Mouse (Mus musculus): ENCODE results near the gene Lrba. TPM values are rescaled to one million over a fixed set of nuclear protein-coding genes. Genes with fewer than 3 reads are reported as not detected.

Lrba gene
- polyA plus RNA-seq, 1 experiment = 16.8 TPM

DNA sequence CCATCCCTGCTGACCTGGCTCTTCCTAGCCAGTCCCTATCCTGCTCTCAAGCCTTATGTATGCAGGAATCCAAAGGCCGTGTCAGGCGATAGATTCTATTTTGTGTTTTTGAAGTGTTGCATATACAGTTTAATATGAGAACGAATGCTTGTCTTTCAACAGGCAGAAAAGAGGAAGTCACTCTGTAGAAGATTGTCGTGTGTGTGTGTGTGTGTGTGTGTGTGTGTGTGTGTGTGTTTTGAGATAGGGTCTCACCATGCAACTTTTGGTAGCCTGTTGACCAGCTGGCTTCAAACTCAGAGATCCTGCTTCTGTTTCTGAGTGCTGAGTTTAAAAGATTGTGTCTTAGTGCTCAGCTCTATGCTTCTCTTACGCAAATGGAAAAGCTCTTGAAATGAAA, 93.2 kb downstream of the Lrba start:
- H3K4me3 ChIP-seq (ENCODE audit: insufficient read depth, low read depth, low read length) = no peak overlapping the region

DNA sequence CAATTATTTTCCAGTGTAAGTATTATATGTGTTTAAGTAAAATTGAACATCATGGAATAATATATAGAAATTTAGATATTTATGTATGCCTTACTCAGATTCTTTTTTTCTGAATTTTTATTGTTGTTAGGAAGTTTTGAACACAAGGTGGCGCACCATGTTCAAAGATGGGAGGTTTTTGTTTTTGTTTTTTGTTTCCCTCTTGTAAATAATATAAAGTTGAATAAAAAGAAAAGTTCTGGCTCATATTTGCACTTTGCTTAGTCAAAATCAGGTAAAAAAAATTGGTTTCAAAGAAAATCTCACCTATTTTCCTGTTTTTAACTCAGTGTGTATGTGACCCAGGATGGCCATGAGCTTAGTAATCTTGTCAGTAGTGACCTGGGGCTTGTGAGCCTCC, 104.1 kb downstream of the Lrba start:
- Histone ChIP-seq H3K4me1 (ENCODE audit: control insufficient read depth, insufficient read depth, insufficient read length, low read length) (no peaks in the 10 kb centered on the region), H3K27ac (replicated peaks; ENCODE audit: low read depth, low read length) (no peak overlapping the region), H3K4me3 (ENCODE audit: insufficient read depth, low read depth, low read length) (no peak overlapping the region)

More for the DNA sequence above, 93.2 kb downstream of the Lrba start:
- Histone ChIP-seq H3K27ac (replicated peaks; ENCODE audit: low read depth, low read length) (no peak overlapping the region), H3K4me1 (ENCODE audit: control insufficient read depth, insufficient read depth, insufficient read length, low read length) (no peaks in the 10 kb centered on the region)

DNA sequence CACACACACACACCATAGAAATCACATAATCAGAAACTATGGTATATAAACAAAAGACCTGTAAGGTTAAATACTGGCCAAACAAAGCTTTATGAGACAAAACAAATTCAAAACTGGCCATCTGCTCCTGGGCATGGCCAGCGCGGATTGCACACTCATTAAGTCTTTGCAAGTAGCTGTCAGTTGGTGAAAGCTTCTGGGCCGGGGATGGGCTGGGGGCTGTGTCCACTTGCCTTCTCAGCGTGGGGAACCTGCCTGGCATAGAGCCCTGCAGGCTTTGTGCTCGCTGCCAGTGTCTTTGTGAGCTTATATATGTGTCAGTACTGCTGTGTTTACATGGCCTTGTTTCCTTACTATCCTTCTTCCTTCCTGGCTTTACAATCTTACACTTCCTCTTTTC, 118.8 kb downstream of the Lrba start:
- Histone ChIP-seq H3K4me3 (ENCODE audit: insufficient read depth, low read depth, low read length) (no peak overlapping the region), H3K4me1 (ENCODE audit: control insufficient read depth, insufficient read depth, insufficient read length, low read length) (no peaks in the 10 kb centered on the region), H3K27ac (replicated peaks; ENCODE audit: low read depth, low read length) (no peak overlapping the region)

DNA sequence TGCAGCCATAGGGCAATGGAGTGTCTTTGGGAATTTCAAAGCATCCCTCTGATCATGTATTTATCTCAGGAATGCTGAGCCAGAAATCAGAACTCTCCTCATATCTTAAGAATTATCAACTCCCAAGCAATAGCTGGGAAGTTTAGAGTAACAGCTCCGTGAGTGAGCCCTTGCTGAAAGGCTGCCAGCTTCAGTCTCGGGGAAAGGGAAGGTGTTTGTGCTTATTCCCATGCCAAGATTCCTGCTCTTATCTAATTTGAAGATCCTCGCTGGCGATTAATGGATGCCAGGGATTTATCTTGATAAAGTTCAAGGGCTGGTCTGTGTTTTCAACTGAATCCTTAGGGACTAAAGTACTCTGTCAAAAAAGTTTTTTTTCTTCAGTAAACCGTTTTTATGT, 138.0 kb downstream of the Lrba start:
- H3K27ac ChIP-seq (replicated peaks; ENCODE audit: low read depth, low read length) = no peak overlapping the region
- no peaks in the 10 kb centered on the region for H3K4me1 ChIP-seq (ENCODE audit: control insufficient read depth, insufficient read depth, insufficient read length, low read length)
- H3K4me3 ChIP-seq (ENCODE audit: insufficient read depth, low read depth, low read length) = no peak overlapping the region

DNA sequence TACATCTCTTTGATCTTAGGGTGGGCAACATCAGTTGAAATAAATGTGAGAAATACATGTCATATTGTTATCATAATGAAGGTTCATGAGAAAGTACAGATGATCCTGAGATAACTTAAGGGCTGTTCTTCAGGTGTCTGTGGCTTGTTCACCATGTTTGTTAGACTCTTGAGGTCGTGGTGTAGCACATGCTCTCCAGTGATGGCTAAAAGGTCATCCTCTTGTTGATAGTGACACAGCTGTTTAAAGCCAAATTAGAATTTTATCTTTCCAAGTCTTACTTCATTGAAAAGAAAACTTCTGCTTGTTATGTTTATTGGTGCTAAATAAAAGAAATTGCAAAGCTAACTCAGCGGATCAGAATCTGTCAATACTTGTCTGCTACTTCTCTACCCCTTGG, 147.0 kb downstream of the Lrba start:
- no peak overlapping the region for H3K4me3 ChIP-seq (ENCODE audit: insufficient read depth, low read depth, low read length)
- H3K27ac ChIP-seq (replicated peaks; ENCODE audit: low read depth, low read length) = no peak overlapping the region
- H3K4me1 ChIP-seq (ENCODE audit: control insufficient read depth, insufficient read depth, insufficient read length, low read length) = no peaks in the 10 kb centered on the region

DNA sequence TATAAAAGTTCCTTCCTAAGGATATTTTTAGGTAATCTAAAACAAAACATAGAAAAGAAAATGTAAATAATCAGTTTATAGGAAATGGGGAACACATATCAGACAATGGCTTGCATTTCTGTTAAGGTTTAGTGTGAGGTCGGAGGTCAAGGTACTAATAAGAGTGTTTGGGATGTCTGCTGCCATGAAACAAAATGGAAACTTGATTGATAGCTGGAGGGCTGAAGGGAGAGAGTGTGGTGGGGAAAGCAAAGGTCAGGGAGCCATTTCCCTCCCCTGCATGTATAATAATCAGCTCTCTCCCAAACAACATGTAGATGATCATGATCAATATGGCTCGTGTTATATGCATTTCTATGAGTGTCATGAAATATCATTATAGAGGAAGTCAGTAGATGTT, 150.8 kb downstream of the Lrba start:
- no peak overlapping the region for H3K4me3 ChIP-seq (ENCODE audit: insufficient read depth, low read depth, low read length)
- H3K4me1 ChIP-seq (ENCODE audit: control insufficient read depth, insufficient read depth, insufficient read length, low read length) = no peaks in the 10 kb centered on the region
- no peak overlapping the region for H3K27ac ChIP-seq (replicated peaks; ENCODE audit: low read depth, low read length)

DNA sequence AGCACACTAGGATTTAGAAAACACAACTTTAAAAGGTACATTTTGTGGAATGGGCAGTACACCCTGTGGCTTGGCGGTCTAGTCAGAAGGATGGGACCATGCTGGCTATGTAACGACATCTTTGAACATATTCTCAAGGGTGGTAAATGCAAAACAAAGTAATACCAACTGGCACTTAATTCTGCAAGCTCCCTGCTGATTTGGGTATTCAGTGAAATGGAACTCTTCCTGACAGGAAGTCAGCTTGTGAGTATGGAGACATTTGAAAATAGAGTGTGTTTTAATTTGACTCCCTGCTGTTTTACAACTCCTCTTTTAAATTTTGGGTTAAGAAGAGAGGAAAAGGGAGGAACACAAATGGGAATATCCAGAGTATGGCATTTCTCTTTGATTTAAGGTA, 158.1 kb downstream of the Lrba start:
- Histone ChIP-seq H3K4me1 (ENCODE audit: control insufficient read depth, insufficient read depth, insufficient read length, low read length) (no peaks in the 10 kb centered on the region), H3K27ac (replicated peaks; ENCODE audit: low read depth, low read length) (no peak overlapping the region), H3K4me3 (ENCODE audit: insufficient read depth, low read depth, low read length) (no peak overlapping the region)

DNA sequence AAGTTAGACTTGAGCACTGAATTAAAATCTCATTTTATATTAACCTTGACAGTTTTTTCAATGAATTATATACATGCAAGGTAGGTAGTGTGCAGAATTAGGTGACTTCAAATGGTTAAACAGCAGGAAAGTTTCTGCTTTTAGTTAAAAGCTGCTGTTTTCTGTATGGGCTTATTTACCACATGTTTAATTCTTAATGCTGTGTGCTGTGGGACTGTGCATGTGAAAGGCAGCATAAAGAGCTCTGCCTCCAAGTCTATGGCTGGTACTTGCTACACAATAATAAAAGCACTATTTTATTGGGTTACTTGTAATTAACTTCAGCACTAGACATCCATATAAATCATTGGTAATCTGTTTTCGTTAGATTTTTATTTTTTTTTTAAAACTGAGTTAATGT, 160.6 kb downstream of the Lrba start:
- H3K27ac ChIP-seq (replicated peaks; ENCODE audit: low read depth, low read length) = no peak overlapping the region
- no peaks in the 10 kb centered on the region for H3K4me1 ChIP-seq (ENCODE audit: control insufficient read depth, insufficient read depth, insufficient read length, low read length)
- H3K4me3 ChIP-seq (ENCODE audit: insufficient read depth, low read depth, low read length) = no peak overlapping the region

DNA sequence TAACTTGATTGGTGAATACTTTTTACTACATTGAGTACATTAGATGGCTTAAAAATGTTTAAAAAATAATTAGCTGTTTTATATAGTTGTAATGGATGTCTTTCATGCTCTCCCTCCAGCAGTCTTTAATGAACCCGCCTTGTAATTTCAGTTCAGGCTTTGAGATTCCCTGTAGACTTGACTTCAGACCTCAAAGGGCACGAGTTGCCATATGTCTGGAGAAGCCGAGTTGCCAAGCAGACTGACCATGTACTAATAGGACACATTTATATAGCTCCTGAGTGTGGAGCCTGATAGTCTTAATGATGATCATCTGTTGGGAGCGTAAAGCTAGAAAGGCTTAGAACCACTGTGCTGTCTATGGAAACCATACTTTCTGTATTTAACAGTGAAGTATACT, 161.8 kb downstream of the Lrba start:
- Histone ChIP-seq H3K4me3 (ENCODE audit: insufficient read depth, low read depth, low read length) (no peak overlapping the region), H3K27ac (replicated peaks; ENCODE audit: low read depth, low read length) (no peak overlapping the region), H3K4me1 (ENCODE audit: control insufficient read depth, insufficient read depth, insufficient read length, low read length) (no peaks in the 10 kb centered on the region)

DNA sequence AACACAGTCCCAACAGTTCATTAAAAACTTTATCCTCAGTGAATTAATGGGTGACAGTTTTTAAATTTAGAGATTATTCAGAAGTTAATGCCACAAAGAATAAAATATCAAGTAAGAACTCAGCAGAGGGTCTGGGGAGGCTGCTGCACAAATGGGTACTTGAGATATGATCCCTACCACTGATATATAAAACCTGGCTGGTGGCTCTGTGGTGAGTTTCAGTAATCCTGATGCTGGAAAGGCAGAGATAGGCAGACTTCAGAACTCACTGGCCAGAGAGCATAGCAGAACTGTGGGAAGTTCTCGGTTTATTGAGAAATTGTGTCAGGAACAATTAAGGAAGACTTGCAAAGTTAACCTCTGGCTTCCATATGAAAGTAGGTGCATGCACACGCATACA, 199.3 kb downstream of the Lrba start:
- Histone ChIP-seq H3K27ac (replicated peaks; ENCODE audit: low read depth, low read length) (no peak overlapping the region), H3K4me1 (ENCODE audit: control insufficient read depth, insufficient read depth, insufficient read length, low read length) (no peaks in the 10 kb centered on the region), H3K4me3 (ENCODE audit: insufficient read depth, low read depth, low read length) (no peak overlapping the region)

DNA sequence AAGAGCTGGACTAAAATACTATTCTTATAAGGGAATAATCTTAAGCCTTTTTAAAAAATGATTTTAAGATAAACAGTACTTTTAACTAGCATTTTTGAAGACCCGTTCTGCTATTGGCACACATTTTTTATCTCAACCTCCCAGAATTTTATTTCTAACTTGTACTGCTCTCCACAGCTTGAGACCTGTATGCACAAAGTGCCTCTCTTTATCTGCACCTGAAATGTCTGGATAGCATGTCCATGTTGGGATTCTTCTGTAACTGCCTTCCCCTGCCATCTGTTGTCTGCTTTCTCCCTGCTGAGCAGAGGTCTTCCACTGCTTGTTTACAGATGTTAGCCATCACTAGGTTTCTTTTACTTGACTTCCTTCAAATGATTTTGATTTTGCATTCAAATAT, 202.3 kb downstream of the Lrba start:
- H3K4me1 ChIP-seq (ENCODE audit: control insufficient read depth, insufficient read depth, insufficient read length, low read length) = no peaks in the 10 kb centered on the region
- H3K27ac ChIP-seq (replicated peaks; ENCODE audit: low read depth, low read length) = no peak overlapping the region
- H3K4me3 ChIP-seq (ENCODE audit: insufficient read depth, low read depth, low read length) = no peak overlapping the region

DNA sequence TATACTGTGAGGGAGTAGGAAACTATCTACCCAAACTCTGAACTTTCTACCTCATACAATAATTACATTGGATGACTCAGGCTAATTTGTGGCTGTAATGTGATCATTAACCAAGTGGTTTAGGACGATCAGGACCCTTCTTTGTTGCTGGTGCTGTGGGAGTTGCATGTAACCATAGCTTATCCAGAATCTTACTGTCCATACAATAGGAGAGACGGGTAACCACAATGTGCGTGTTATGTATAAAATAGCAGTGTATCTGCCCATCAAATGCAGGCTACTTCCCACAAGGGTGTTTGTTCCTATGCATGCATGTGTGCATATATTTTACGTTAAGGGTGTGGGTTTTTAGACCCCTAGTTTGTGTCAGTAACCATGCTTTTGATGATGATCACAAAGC, 219.0 kb downstream of the Lrba start:
- no peak overlapping the region for H3K27ac ChIP-seq (replicated peaks; ENCODE audit: low read depth, low read length)
- no peaks in the 10 kb centered on the region for H3K4me1 ChIP-seq (ENCODE audit: control insufficient read depth, insufficient read depth, insufficient read length, low read length)
- H3K4me3 ChIP-seq (ENCODE audit: insufficient read depth, low read depth, low read length) = no peak overlapping the region

DNA sequence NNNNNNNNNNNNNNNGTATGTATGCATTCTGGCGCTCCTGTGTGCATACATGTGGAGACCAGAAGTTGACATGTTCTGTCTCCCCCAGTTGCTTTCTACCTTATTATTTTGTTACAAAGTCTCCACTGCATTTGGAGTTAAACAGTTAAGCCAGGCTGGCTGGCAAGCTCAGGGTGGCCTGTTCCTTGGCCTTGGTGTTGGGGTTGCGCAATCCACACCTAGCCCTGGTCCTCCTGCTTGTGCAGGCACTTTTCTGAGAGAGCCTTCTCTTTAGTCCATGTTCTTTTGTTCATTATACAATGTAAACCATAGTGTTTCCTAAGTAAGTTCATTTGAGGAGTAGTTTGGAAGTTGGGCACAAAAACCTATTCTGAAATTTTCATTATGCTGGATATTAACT, 226.7 kb downstream of the Lrba start:
- Histone ChIP-seq H3K4me1 (ENCODE audit: control insufficient read depth, insufficient read depth, insufficient read length, low read length) (no peaks in the 10 kb centered on the region), H3K27ac (replicated peaks; ENCODE audit: low read depth, low read length) (no peak overlapping the region), H3K4me3 (ENCODE audit: insufficient read depth, low read depth, low read length) (no peak overlapping the region)

DNA sequence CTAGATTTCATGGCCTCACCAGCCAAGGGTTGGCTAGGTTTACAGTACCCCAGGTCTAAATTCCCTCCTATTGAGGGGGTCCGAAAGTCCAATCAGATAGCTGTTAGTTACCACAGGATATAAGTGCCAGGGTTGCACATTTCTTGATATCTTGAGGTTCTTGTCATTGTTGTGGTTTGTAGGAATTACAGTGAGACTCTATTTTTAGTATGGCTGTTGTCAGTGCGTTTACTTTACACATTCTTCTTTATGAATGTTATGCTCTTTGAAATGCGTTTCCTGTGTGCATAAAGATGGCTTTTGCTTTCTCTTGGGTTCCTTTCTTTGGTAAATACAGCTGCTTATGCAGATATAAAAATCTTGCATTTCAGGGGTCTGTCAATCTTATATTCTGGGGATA, 237.1 kb downstream of the Lrba start:
- Histone ChIP-seq H3K4me3 (ENCODE audit: insufficient read depth, low read depth, low read length) (no peak overlapping the region), H3K27ac (replicated peaks; ENCODE audit: low read depth, low read length) (no peak overlapping the region), H3K4me1 (ENCODE audit: control insufficient read depth, insufficient read depth, insufficient read length, low read length) (no peaks in the 10 kb centered on the region)

DNA sequence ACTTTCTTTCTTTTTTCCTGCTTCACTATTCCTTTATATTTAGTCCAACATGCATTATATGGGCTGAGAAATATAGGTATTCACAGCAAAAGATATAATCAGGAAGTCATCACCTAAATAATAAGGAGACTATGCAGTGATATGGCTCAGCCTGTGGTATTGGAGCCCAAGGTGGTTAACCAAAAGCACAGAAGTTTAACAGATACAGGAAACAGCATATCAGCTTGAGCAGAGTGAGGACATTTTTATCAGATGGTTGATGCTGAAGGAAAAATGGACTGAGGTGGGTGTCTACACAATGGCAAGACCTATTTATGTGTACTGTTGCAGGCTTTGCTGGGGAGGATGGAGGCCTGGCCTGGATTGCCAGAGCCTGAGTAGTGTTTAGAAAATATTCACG, 265.5 kb downstream of the Lrba start:
- Histone ChIP-seq H3K4me1 (ENCODE audit: control insufficient read depth, insufficient read depth, insufficient read length, low read length) (no peaks in the 10 kb centered on the region), H3K4me3 (ENCODE audit: insufficient read depth, low read depth, low read length) (no peak overlapping the region), H3K27ac (replicated peaks; ENCODE audit: low read depth, low read length) (no peak overlapping the region)

DNA sequence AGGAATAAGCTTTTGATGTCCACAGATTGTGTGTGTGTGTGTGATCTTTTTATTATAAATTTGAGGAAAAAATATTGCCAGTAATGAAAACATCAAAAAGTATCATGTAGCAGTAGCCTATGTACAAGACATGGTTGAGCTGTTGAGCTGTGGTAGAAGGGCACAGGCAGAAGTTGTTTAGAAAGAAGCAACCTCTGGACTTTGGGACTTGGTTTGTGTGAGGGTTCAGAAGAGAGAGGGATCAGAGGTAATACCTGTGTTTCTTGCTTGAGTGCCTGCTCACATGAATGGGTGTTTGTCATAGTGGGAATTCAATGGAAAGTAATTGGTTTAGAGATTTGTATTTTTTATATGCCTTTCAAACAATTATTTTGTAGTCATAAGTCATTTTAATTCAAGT, 276.1 kb downstream of the Lrba start:
- H3K4me1 ChIP-seq (ENCODE audit: control insufficient read depth, insufficient read depth, insufficient read length, low read length) = no peaks in the 10 kb centered on the region
- no peak overlapping the region for H3K27ac ChIP-seq (replicated peaks; ENCODE audit: low read depth, low read length)
- H3K4me3 ChIP-seq (ENCODE audit: insufficient read depth, low read depth, low read length) = no peak overlapping the region

DNA sequence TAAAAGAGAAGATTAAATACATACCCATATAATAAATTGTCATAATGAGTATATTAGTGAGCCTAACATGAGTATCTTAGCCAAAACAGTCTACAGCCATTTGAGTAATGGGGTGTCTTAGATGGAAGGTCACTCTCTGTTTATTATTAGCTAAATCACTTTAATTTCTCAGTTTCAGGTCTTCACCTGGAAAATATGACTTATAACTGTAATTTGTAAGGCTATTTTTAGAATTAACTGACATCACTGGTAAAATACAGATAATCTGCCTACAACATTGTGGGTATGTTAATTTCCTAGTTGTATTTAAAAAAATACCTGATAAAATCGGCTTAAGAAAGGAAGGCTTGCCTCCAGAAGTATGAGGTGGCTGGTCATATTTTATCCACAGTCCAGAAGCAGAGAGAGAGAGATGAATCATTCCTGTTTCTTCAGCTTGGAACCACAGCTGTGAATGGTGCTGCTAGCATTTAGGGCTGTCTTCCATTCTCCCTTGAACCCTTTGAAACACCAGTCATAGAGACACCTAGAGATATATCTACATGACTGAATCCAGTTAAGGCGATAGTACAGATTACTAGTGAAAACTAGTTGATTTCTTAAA, 294.1 kb downstream of the Lrba start:
- no peak overlapping the region for H3K27ac ChIP-seq (replicated peaks; ENCODE audit: low read depth, low read length)
- H3K4me3 ChIP-seq (ENCODE audit: insufficient read depth, low read depth, low read length) = no peak overlapping the region
- no peaks in the 10 kb centered on the region for H3K4me1 ChIP-seq (ENCODE audit: control insufficient read depth, insufficient read depth, insufficient read length, low read length)
